Mouse (Mus musculus): ENCODE measurements around the gene Sec16a.

Sec16a gene

DNA sequence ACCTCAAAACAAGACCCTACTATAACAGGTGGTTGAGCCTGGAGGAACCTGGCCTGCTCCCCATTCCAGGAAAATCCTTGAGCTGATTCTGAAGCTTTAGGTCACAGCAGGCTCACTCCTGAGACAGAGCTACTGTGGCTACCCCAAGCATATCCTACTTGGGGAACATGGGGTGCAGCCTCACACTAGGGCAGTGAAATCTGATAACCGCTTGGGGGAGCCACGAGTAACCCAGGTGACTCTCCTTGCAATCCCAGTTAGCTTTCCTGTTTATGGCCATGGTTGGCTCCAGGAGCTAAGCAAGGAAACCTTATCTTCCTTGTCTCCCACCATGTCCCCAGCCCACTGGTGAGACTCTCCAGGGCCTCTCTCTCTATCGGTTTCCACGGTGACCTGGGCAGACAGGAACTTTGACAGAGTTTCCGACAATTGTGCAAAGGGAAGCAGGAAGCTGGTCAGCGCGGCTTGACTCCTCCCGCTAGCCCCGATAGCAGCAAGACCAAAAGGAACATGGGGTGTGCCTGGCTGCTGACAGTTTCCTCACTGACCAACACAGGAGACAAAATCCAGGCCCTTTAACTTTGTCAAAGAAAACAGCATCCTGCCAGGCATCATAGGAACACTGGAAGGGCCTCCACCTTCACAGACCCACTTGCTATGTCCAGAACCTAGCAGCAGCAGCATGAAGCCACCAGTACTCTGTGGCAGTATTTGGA, 29.9 kb upstream of the Sec16a start:
- no peak for ATAC-seq (ENCODE audit: low TSS enrichment)

DNA sequence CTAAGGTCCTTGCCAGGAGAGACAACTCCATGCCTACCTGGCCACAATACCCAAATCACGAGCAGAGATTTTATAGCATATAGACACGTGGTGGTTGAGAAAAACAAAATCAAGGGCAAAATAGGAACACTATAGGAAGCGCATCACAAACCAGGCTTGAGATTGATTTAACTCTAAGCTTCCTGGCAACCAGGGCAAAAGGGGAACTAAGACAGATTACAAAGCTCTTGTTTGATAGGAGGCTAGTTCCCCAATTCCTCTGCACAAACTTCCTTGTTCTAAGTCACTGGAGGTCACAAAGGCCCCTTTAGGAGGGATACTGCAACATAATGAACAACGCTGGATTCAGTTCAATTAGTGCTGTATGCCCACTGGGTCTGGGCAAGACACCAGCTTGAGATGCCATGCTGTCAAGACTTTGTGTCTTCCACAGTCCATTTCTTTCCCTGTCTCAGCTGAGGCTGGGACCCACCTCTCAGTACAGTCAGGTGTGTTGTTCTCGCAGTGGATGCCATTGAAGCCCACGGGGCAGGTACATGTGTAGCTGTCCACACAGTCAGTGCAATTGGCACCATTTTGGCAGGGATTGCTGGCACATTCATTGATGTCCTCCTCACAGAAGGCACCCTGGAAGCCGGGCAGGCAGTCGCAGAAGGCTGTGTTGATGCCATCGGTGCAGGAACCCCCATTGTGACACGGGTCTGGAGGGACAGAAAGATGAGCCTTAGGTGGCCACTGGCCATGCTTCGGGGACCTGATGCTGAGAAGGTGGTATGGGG, 27.5 kb upstream of the Sec16a start:
- ATAC-seq (ENCODE audit: low TSS enrichment), result no peak

DNA sequence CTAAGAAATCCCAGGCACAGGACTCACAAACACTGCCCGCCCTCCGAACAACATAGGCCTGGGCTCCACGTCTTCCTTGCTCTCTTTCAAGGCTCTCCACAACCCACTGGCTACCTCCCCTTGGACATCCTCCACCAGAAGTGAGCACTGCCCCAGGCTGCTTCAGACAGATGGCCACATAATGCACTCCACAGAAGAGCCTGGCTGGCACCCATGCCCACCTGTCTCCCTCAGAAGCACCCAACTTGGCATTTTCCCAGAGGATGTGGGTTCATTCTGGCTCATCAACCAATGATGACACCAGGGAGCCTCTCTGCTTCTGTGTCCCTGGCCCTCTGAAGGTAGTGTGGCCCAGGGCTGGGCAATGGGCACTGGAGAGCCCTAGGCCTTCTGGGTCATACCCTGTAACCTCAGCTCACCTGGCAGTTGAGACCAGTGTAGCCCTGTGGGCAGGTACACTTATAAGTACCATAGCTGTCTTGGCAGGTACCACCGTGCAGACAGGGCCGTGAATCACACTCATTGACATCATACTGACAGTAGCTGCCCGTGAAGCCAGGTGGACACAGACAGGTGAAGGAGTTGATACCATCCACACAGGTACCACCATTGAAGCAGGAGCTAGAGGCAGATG, 26.8 kb upstream of the Sec16a start:
- no peak for ATAC-seq (ENCODE audit: low TSS enrichment)

DNA sequence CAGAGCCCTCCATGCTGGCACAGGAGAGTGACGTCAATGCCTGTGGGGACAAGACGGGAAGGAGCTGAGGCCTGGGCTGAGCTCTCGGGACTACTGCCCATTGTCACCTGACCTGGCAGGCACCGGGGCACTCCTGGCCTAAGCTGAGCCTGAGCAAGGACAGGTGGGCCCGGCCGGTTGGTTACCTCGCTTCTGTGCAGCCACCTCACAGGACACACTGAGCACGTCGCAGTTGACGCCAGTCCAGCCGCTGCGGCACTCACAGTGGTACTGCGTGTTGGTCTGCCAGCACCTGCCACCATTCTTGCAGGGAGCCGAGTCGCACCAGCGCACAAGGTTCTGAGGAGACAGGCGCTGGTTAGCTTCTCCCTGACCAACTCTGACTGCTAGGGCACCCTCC, 26.0 kb upstream of the Sec16a start:
- ATAC-seq (ENCODE audit: low TSS enrichment), result no peak

DNA sequence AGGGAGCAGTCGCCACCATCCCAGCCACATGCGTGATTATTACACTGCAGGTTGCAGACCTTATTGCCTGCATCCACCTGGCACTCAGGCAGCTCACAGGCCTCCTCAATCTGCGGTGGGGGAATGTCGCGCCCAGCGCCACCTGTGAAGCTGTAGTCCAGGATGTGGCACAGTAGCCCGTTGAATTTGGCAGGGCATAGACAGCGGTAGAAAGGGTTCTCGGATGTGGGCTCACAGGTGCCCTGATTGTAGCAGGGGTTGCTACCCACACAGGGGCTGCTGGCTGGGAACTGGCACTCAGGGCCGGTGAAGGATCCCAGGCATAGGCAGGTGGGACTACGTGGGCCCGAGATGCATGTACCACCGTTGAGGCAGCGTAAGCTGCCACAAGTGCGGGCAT, 23.4 kb upstream of the Sec16a start:
- ATAC-seq (ENCODE audit: low TSS enrichment), result no peak

DNA sequence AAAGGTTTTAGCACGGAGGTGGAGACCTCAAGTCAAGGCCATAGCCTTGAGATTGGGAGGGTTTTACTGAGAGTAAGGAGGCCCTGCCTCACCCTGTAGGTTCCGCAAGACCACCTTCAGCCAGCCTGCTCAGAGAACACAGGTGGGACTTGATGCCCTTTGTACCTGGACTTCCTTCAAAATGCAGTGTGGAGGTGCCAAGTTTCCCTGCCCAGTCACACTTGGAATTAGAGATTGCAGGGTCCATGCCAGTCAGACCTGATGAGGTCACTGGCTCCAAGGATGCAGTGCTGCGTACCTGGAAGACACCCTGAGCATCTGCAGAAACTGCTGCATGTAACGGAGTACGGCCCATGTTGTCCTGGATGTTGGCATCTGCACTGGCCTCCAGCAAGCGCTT, 18.4 kb upstream of the Sec16a start:
- no peak for ATAC-seq (ENCODE audit: low TSS enrichment)

DNA sequence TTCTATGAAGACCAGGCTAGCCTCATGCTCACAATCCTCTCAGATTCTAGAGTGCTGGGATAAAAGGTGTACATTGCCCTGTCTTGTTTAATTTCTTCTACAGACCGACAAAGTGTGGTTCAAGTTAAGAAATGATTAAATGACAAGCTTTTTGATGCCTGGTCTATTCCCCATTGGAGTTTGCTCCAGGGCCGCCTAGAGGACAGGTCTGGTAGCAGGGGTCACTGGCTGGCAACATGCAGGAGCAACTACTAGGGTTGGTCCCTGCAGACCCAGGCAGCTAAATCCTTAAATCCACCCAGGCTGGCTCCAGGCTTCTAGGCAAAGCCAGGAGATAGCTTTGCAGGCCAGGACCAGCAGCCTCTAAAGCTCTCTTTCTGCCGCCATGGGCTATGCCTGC, 18.0 kb upstream of the Sec16a start:
- ATAC-seq (ENCODE audit: low TSS enrichment), result no peak

DNA sequence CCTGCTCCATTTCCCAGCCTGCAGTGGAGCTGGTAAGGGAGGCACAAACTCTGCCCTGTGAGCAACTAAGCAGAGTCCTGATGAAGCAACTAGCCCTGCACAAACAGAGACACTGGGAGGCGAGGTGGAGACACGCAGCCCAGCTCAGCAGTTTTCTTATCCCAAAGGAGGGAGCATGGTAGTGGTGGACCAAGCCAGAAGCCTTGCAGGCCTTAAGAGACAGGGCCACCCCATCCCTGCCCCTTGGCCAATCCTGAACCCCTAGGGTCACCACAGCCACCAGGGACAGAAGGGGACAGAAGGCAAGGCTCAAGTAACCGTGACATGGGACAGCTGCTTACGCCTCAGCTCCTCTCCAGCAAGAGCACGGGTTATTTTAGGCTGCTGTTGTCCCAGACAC, 16.7 kb upstream of the Sec16a start:
- ATAC-seq (ENCODE audit: low TSS enrichment), result no peak

DNA sequence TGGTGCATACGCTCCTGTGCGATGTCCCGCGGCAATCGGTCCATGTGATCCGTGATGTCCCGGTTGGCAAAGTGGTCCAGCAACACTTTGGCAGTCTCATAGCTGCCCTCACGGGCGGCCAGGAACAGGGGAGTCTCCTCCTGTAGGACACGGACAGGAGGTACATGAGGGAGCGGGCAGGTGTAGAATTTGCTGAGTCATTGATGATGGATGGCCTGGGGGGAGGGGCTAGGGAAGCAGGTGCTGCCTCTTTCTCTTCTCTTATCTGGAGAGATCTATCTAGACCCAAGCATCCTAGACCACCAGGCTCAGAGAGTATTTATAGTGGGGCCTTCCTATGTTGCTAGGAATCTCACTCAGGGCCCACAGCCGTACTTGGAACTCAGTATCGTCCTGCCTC, 15.8 kb upstream of the Sec16a start:
- ATAC-seq (ENCODE audit: low TSS enrichment), result no peak

DNA sequence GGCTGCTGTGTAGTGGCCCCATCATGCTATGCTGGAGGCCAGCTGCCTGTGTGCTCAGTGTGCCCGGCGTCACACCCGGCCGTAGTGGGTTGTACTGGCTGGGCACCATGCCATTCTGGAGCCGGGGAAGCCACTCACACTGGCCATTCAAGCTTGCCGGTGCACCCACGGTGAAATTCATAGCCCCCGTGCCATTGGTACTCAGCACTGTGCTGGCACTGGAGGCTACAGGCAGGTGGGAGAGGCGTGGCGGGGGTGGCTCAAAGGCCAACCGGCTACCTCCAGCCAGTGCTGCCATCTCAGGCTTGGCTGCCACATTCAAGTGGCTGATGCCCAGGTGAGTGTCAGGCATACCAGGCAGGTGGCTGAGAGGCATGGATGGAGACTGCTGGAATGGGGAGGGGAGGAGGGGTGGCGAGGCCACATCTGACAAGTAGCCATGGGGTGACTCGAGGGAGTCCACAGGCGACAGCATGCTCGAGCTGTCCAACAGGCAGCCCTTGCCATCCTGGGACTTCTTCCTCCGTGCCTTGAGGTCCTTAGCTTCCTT, 15.2 kb upstream of the Sec16a start:
- no peak for ATAC-seq (ENCODE audit: low TSS enrichment)

DNA sequence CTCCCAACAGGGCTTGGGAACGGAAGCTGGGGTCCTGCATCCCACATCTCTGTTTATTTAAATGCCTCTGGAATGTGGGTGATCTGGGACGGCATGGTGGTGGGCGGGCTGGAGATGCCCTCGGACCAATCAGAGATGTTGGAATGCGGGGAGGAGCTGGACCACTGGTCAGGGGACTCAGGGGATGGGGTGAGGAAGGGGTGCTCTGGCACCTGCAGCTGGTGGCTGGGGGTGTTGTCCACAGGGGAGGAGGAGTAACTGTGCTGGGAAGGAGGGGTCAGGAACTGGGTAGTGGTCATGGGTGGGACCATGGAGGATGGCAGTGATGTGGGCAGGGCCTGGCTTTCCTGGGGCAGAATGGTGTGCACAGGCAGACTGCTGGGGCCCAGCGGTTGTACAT, 14.5 kb upstream of the Sec16a start:
- ATAC-seq (ENCODE audit: low TSS enrichment), result no peak

DNA sequence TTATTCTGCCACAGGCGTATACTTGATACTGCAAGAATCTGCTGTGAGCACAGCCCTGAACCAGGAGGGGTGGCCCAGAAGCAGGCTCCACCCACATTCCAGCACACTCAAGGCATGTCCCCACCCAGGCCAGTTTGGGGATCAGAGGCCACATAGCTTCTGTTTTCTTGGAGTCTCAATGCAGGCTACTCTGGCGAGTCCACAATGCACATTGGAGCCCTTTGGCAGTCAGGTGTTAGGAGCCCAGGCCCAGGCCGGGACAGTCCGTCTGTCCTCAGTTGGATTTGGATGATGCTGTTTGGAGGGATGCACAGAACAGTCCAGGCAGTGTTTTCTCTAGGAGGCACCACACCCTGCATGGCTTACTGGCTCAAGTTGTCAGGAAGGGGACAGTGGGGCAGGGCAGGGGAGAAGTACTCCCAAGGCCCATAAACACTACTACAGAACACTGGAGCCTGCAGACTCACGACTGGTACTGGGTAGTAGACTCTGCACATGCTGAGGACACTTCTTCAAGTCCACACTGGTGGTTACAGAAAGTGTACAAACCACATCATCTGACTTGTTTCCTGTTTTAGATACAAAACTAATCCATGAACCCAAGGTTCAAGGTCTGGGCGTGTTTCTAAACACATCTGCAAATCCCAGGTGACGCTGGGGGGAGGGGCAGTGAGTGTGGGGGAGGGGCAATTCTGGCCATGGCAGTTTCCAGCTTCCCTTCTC, 13.5 kb upstream of the Sec16a start:
- ATAC-seq (ENCODE audit: low TSS enrichment), result no peak

DNA sequence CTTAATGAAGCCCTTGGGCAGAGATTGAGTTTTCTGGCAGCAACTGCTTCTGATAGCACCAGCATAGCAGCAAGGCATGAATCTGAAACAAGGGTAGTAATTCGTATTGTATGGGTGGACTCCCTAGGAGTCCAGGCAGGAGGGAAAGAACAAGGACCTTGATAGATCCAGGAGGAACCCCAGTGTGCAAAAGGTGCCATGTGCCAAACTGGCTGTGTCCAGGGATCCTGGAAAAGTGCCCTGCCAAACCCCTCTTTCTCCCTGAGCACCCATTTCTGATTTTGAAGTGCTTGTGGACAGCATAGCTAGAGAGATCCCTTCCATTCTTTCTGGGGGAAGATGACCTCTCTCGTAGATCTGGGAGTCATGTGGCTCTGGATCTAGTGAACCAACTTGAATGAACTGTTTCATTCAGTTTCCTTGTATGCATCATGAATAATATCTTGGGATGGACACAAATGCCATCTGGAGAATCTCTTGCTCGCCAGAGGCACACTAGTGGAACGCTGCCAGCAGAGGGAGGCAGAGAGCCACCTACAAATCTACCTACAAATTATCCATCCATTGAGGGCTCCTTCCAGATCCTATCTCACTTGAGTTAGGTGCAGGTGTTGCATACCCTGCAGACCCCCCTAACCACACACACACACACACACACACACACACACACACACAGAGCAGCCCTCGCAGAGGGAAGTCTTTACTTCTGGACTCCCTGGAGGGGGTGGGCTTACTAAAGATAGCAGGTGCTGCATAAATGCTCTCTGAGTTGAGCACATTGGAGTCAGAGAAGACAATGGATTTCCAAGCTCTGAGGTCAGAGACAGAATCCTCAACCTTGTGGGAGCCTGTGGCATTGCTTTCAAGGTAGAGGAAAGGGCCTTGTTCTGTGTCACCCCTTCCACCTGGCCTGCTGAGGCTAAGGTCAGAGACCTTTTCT, 4.4 kb upstream of the Sec16a start:
- ATAC-seq (ENCODE audit: low TSS enrichment), result no peak

DNA sequence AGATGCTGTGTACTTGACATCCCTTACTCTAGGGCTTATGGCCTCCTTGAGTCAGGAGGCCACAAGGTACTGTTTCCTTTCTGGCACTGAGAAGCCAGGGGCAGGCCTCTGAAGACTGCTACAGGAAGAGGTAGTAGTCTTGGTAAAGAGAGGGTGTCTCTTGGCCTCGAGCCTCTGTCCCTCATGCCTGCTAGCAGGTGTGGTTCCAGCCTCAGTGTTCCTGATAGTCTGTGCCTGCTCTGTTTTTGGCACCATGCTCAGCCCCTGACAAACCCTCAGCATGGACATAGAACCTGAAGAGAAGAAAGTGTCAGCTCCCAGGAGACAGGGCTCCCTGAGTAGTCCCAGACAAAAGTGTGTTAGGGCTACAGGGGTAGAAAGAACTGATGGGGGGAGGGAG, 2.4 kb upstream of the Sec16a start:
- ATAC-seq (ENCODE audit: low TSS enrichment), result no peak

DNA sequence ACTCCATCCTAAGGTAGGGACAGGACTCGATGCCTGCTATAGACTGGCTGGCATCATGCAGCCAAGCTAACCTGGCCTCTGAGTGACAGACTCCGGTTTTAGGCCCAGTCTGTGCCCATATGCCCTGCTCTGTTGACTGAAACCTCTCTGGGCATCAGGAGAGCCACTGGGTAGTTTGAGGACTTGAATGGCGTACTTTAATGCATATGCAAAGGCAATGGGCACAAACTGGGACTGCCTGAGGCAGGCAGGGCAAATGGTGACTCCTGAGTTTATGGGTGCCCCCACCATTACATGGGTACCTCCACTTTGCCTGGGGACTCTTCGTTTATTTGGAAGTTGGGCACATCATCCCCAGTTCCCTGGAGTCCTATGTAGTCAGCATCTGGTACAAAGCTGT, 1.7 kb upstream of the Sec16a start:
- no peak for ATAC-seq (ENCODE audit: low TSS enrichment)

DNA sequence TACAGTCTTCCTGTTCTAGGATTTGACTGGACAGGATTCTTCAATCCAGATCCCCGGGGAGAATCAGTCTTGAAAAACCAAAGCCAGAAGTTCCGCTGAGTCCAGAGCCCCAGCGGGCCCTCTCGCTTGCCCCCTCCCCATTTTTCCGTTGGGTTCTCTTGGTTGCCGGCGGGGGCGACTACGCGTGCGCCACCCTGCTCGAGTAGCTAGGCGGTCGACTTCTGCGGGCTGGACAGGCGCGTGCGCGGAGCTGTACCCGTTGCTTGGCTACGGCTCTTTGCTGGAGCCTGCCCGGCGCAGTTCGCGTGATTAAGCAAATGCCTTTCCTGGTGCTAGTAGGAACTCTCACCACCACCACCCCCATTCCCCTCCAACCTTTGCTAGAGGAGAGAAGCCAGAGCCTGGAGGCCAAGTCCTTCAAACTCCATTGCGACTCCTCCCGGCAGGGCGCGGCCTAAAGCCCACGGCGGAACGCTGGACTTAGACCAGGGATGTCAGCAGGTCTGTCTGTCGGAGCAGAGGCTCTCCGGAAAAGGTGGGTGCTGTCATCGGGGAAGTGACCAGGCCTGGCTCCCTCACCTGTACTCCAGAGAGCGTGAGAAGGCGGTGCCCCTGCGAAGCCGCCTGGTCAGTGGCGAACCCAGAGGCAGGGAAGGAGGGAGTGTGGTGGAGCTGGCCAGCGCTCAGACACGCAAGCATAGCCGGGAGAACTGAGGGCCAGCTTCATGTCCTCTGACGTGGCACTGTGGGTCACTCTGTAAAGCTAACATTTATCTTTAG, 840 bp upstream of the Sec16a start:
- ATAC-seq (ENCODE audit: low TSS enrichment), result peak; percentile 78

DNA sequence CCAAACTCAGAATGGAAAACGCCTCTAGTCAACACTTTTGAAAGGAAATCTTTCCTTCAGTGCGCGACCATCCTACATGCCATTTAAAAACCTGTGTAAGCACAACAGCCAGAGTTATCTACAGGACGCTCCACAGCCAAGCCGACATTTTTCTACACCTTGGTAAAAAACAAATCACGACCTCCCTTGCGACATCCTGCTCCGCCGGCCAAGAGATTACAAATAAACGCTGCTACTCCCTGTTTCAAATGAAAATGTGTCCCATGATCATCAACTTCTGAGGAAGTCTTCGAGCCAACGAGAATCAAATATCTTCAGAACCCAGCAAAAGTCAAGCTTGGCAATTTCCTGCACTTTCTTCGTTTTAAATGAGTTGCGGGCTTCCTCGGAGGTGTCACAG, 648 bp downstream of the Sec16a start:
- ATAC-seq (ENCODE audit: low TSS enrichment), result no peak

DNA sequence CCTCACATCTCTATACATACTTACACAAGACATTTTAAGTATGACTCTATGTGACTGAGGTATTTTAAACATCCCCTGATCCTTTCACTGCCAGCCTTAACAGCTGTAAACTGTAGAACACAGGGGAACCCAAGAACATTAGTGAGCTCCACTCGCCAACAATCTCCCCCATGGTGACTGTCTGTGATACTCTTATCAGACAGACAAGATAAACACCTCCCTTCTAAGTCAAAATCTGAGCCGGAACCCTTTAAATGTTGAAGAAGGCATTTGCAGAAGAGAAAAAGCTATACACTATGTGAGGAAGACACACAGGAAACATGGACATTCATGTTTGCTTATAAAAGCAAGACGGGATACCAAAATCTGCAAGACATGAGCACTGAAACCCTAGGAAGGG, 1.1 kb downstream of the Sec16a start:
- ATAC-seq (ENCODE audit: low TSS enrichment), result no peak

DNA sequence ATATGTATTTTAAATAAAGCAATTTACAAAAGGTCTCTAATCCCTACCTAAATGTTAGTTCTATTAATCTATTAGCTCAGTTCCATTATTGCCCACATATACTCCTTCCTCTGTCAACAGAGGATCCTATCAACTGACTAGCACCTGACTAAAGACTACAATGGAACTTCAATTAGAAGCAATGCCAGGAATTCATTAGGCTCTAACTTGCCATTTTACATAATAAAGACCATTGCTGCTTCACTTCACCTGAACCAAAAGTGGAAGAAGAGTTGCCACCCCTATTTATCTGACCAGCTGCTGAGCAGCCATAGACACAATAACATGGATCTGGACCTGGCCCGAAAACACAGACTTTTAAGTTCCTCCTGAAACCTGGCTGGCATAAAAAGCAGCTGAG, 2.2 kb downstream of the Sec16a start:
- no peak for ATAC-seq (ENCODE audit: low TSS enrichment)

DNA sequence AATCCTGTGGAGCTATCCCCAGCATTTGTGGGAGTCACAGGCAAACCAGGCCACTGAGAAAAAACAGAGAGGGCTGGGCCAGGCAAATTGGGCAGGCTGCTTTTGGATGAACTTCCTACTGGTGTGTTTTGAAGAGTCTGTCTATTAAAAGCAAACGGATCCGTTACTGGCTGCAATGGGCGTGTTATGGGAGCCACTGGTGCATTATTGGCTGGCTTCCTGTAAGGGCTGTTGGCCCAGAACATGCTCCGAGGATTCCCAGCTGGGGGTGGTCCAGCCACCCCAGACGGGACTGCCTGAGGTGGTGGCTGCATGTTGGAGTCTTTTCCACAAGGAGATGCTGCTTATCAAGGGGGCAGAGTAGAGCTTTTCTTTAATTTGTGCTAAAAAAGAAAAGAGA, 3.3 kb downstream of the Sec16a start:
- no peak for ATAC-seq (ENCODE audit: low TSS enrichment)

All from frontal cortex, adult (tissue).